Mouse (Mus musculus) stomach, postnatal 0 days (tissue): ENCODE measurements around the gene Dek.

Experiments
- CTCF ChIP-seq: IDR thresholded peaks from 2 replicates; pipeline ENCODE4 v1.5.1; 2016; ENCODE audit warnings: antibody characterized with exemption, low read depth, mild to moderate bottlenecking, moderate library complexity
- EP300 ChIP-seq: optimal IDR thresholded peaks from 2 replicates; pipeline ENCODE3; 2016; ENCODE audit warnings: antibody characterized with exemption

DNA sequence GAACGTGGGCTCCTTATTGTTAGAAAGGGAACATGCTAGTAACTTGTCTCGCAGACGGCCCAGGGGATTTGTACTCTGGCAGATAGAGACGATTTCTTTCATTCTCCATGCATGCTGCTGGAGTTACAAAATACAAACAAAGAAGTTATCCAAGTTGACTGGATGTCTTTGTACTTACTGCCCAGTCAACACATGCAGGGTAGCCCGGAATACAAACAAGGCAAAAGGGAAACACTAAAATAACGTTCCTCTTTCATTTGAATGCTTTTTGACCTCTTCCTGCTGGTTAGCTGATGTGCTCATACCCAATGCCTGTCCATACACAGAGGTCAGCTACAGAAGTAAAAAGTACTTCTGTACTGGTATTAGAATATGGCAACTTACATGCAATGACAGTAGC lies 68.1 kb downstream of the Dek start:
- no peak for TF ChIP-seq CTCF
- no peak for TF ChIP-seq EP300
